ENCODE assay signal across 14 mouse cellular contexts in genomic region chr10:24373957-24374356, GRCm38 (mm10).
DNase-seq lines count a peak whose midpoint lies in the region; ATAC-seq and TF ChIP-seq lines count a peak whose summit lies in the region.
"Had no signal": no experiment of that assay in that cellular context is flagged by ENCODE, and none has a peak within 500 bp of the region (broad histone marks: within the 10 kb centered on the region; RNA-seq: fewer than 3 reads in every experiment).

No protein-coding gene starts in this region.

- H3K9me3 ChIP-seq in intestine, embryonic 14.5 days (ENCODE audit: control insufficient read depth, low read length): no peaks in the 10 kb centered on the region
- H3K9me3 ChIP-seq in intestine, embryonic 15.5 days: no peaks in the 10 kb centered on the region
- no peaks in the 10 kb centered on the region for H3K9me3 ChIP-seq in lung, postnatal 0 days (ENCODE audit: low read length)
- H3K9me3 ChIP-seq: forebrain, embryonic 10.5 days; hindbrain, embryonic 10.5 days; liver, embryonic 13.5 days; neural tube, embryonic 15.5 days had no signal

- H3K27ac ChIP-seq in intestine, embryonic 14.5 days (ENCODE audit: low read depth): 0 out of 2 replicates have a peak overlapping the region, but pooled peaks have one; percentile 6
- H3K27ac ChIP-seq in intestine, embryonic 15.5 days: no peak overlapping the region
- no peak overlapping the region for H3K27ac ChIP-seq in lung, postnatal 0 days (ENCODE audit: low read length)
- H3K27ac ChIP-seq: forebrain, embryonic 10.5 days; hindbrain, embryonic 10.5 days; liver, embryonic 13.5 days; neural tube, embryonic 15.5 days had no signal

- H3K36me3 ChIP-seq in intestine, embryonic 14.5 days (ENCODE audit: control insufficient read depth, insufficient read depth, low read length): no peaks in the 10 kb centered on the region
- H3K36me3 ChIP-seq in intestine, embryonic 15.5 days: no peaks in the 10 kb centered on the region
- no peaks in the 10 kb centered on the region for H3K36me3 ChIP-seq in lung, postnatal 0 days (ENCODE audit: insufficient read depth, low read length)
- H3K36me3 ChIP-seq in myocyte (ENCODE audit: control insufficient read depth, insufficient read depth): no peaks in the 10 kb centered on the region
- H3K36me3 ChIP-seq: forebrain, embryonic 10.5 days; hindbrain, embryonic 10.5 days; liver, embryonic 13.5 days; neural tube, embryonic 15.5 days had no signal

- no peak for ATAC-seq in intestine, embryonic 14.5 days (replicated peaks; ENCODE audit: low FRiP score, low TSS enrichment, low read depth)
- no peak for ATAC-seq in intestine, embryonic 15.5 days
- no peak for ATAC-seq in lung, postnatal 0 days
- peak; percentile 76 for ATAC-seq in Patski

- in situ Hi-C loops in Patski (cut with MboI; ENCODE audit: low pct_unique_long_range_greater_than_20kb): no loop called here

- no peak overlapping the region for H3K4me2 ChIP-seq in intestine, embryonic 14.5 days (ENCODE audit: low read length)
- H3K4me2 ChIP-seq in intestine, embryonic 15.5 days (replicated peaks): no peak overlapping the region
- no peak overlapping the region for H3K4me2 ChIP-seq in lung, postnatal 0 days (replicated peaks; ENCODE audit: low read depth, low read length)
- H3K4me2 ChIP-seq in myocyte (ENCODE audit: low read depth): peak overlapping the region; percentile 3
- H3K4me2 ChIP-seq: liver, embryonic 13.5 days; neural tube, embryonic 15.5 days had no signal

- H3K27me3 ChIP-seq in intestine, embryonic 14.5 days (replicated peaks; ENCODE audit: control insufficient read depth, insufficient read depth, low read length): no peaks in the 10 kb centered on the region
- H3K27me3 ChIP-seq in intestine, embryonic 15.5 days (replicated peaks): no peaks in the 10 kb centered on the region
- no peaks in the 10 kb centered on the region for H3K27me3 ChIP-seq in lung, postnatal 0 days (replicated peaks; ENCODE audit: insufficient read depth, low read length)
- H3K27me3 ChIP-seq in Patski: no peaks in the 10 kb centered on the region
- no peaks in the 10 kb centered on the region for H3K27me3 ChIP-seq in myocyte (ENCODE audit: control insufficient read depth, insufficient read depth, insufficient read length)
- H3K27me3 ChIP-seq: liver, embryonic 13.5 days; megakaryocyte, embryonic 14.5 days; neural tube, embryonic 15.5 days had no signal

- H3K79me2 ChIP-seq in myocyte (ENCODE audit: control insufficient read depth, insufficient read depth): no peaks in the 10 kb centered on the region

- no peak overlapping the region for H3K9ac ChIP-seq in intestine, embryonic 14.5 days (ENCODE audit: low read length)
- no peak overlapping the region for H3K9ac ChIP-seq in intestine, embryonic 15.5 days
- no peak overlapping the region for H3K9ac ChIP-seq in lung, postnatal 0 days (replicated peaks; ENCODE audit: low read depth)
- H3K9ac ChIP-seq: liver, embryonic 13.5 days; neural tube, embryonic 15.5 days had no signal

- WGBS in intestine, embryonic 14.5 days: 48% methylated on average over 6 of the region's 6 CpGs
- WGBS in intestine, embryonic 15.5 days: 46% methylated on average over 6 of the region's 6 CpGs
- 18% methylated on average over 6 of the region's 6 CpGs for WGBS in lung, postnatal 0 days

- POLR2A ChIA-PET in Patski (lab: Charles Lee): no interaction called here

- TF ChIP-seq EP300 in lung, postnatal 0 days (IDR thresholded peaks at IDR 0.05): no peak

- H3K4me3 ChIP-seq in intestine, embryonic 14.5 days (ENCODE audit: low read depth, low read length): no peak overlapping the region
- H3K4me3 ChIP-seq in intestine, embryonic 15.5 days (replicated peaks): no peak overlapping the region
- no peak overlapping the region for H3K4me3 ChIP-seq in lung, postnatal 0 days (ENCODE audit: low read depth, low read length)
- H3K4me3 ChIP-seq in myocyte: no peak overlapping the region
- H3K4me3 ChIP-seq: forebrain, embryonic 10.5 days; hindbrain, embryonic 10.5 days; liver, embryonic 13.5 days; megakaryocyte, embryonic 14.5 days; neural tube, embryonic 15.5 days had no signal

- TF ChIP-seq POLR2A in myocyte (IDR thresholded peaks at IDR 0.05; ENCODE audit: insufficient read length, low read depth): no peak

- TF ChIP-seq CTCF in lung, postnatal 0 days (IDR thresholded peaks at IDR 0.05): no peak
- TF ChIP-seq CTCF in Patski (IDR thresholded peaks at IDR 0.05): no peak

- no peak for DNase-seq in intestine, embryonic 14.5 days (ENCODE audit: low spot score)
- peak; percentile 41 for DNase-seq in lung, postnatal 0 days (ENCODE audit: low spot score)
- DNase-seq in lung, postnatal 36 days: no peak
- peak; percentile 76 for DNase-seq in Patski (ENCODE audit: low read depth, low spot score)
- no peak for DNase-seq in gastrocnemius, postnatal 36 days
- DNase-seq: adrenal gland, adult 2 months; cerebellum, postnatal 14 days; liver, embryonic 13.5 days had no signal

- H3ac ChIP-seq in myocyte (ENCODE audit: control insufficient read depth, insufficient read length): no peak overlapping the region

- intact Hi-C loops in gastrocnemius, postnatal 36 days (cut with DNase I): no loop called here

- CTCF ChIA-PET in Patski (lab: Charles Lee): no interaction called here

- no peaks in the 10 kb centered on the region for H3K4me1 ChIP-seq in intestine, embryonic 14.5 days (replicated peaks; ENCODE audit: control insufficient read depth, insufficient read depth, low read length)
- no peaks in the 10 kb centered on the region for H3K4me1 ChIP-seq in intestine, embryonic 15.5 days (replicated peaks)
- H3K4me1 ChIP-seq in lung, postnatal 0 days (ENCODE audit: insufficient read depth, low read depth, low read length): no peaks in the 10 kb centered on the region; the same call in 1 of the 2 replicates
- H3K4me1 ChIP-seq: forebrain, embryonic 10.5 days; hindbrain, embryonic 10.5 days; liver, embryonic 13.5 days; megakaryocyte, embryonic 14.5 days; neural tube, embryonic 15.5 days had no signal

TF ChIP-seq in myocyte, 11 proteins besides CTCF, POLR2A, EP300 and RAD21:
- TF ChIP-seq TCF12 (IDR thresholded peaks at IDR 0.05; ENCODE audit: insufficient read depth, poor library complexity, severe bottlenecking) (no peak), MYOG (IDR thresholded peaks at IDR 0.05; ENCODE audit: control insufficient read depth in 1 of 3, insufficient read depth in 1 of 3, insufficient read length in 2 of 3, low read depth in 2 of 3) (no peak), POLR2AphosphoS2 (IDR thresholded peaks at IDR 0.05; ENCODE audit: insufficient read length, low read depth) (no peak)

Comparison
In these comparisons a context has a peak if more than half of its experiments do, and no peak if none do; other contexts are left out.
1. DNase-seq: peak in lung, postnatal 0 days (single experiment) and Patski (single experiment); none in intestine, embryonic 14.5 days (single experiment), lung, postnatal 36 days (single experiment) and gastrocnemius, postnatal 36 days (0 of 2).